Mouse (Mus musculus) heart, postnatal 4 days (tissue): ENCODE measurements around the gene Fgg. TPM values are rescaled to one million over a fixed set of nuclear protein-coding genes. Genes with fewer than 3 reads are reported as not detected.

Experiments used
- DNase-seq: peaks from one replicate; pipeline ENCODE4 v3.0.0; 2021
- total RNA-seq, 2 experiments: library from RNA; stranded (reverse); gene quantifications; 2 replicates each; pipeline ENCODE4 v1.2.3; 2021

The Fgg gene
- total RNA-seq = under 1 TPM; 0.16 to 0.36 TPM

- no peak for DNase-seq
Observed at GRCm38 (mm10) chr3:83007557-83007956, at the start of gene Fgg. Gene Fgg, plus strand, starts transcription at chr3:83007724.

GRCm38 (mm10) chr3:82971046-82971445 is 36.5 kb upstream of the Fgg start:
- DNase-seq = no peak

GRCm38 (mm10) chr3:82980818-82981217 is 26.7 kb upstream of the Fgg start:
- DNase-seq = peak; percentile 54

DNA sequence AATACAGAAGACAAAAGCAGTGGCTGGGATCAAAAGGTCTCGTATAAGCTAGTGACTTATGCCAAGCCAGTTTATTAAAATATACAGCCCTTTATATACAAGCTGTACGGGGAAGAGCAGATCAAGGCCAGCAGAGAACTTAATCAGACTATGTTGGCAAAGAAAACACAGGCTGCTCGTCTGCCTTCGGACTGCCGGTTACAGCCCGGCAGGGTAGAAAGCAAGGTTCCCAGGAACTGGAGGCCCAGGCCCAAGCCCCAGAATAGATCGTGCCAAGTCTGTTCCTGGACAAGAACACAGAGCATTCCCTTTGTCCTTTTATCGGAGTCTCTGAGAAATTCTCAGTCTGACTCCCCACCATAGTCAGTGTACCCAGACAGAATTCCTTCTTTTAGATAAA is 25.7 kb upstream of the Fgg start:
- DNase-seq = no peak

DNA sequence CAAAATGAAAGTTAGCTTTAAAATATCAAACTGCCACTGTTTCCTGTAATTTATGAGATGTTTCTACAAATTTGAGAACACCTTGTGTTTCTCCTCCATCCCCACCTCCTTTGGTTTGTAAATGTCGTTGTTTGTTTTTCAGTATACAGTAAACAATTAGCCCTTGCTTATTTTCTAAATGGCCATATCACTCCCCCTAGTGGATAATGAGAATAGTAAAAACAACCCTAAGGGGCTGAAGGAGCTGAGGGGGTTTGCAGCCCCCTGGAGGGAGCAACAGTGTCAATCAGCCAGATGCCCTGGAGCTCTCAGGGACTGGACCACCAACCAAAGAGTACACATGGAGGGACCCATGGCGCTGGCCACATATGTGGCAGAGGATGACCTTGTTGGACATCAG is 22.7 kb upstream of the Fgg start:
- no peak for DNase-seq

- DNase-seq = no peak
Observed at GRCm38 (mm10) chr3:82991963-82992362, 15.6 kb upstream of the Fgg start.

DNA sequence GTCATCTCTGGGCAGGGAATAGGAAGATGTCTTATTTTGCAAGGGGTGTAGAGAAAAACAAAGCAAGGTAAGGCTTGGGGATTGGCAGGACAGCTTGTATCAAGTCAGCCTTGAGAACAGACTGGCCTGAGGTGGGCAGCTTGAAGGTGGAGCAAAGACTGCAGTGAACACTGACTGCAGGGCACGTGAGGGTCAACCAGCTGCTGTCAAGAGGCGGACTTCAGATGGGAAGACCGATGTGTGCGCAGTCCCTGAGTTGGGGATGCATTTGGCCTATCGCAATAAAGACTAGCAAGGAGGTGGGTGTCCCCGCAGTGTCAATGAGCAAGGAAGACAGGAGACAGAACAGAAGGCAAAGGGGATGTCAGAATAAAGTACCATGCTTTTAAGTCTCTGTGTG is 14.6 kb upstream of the Fgg start:
- no peak for DNase-seq

GRCm38 (mm10) chr3:82995368-82995767 is 12.2 kb upstream of the Fgg start:
- peak; percentile 83 for DNase-seq

GRCm38 (mm10) chr3:82996656-82997055 is 10.9 kb upstream of the Fgg start:
- no peak for DNase-seq

DNA sequence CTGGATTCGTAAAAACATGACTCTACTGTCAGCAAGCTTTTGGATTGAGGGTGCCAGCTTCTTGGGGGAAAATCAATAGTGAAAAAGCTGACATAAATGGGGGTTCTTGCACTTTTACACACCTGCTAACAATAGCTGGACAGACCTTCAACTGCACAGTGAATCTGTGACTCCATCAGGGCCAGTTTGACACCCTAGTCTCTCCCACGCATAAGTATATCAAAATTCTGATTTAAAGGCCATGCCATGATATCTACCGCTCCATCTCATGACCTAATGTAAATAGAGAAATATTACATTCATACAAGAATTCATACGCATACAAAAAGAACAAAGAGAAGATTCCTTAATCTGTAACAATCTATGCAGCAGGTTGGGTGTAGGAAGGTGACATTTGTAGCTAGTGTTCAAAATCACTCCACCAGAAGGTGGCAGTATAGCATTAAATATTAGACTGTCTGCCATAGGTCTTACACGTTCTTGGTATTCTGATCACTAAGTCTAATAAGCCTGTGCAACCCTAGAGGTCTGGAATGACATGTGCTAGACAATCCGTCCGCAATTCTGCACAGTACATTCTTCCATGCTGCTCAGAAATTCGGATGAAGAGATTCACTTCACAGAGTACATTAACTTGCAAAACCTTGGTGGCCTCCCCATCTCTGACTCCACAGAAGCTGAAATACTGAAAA is 8.6 kb upstream of the Fgg start:
- DNase-seq = peak; percentile 42

- DNase-seq = no peak
Observed at GRCm38 (mm10) chr3:82999995-83000394, 7.5 kb upstream of the Fgg start.

DNA sequence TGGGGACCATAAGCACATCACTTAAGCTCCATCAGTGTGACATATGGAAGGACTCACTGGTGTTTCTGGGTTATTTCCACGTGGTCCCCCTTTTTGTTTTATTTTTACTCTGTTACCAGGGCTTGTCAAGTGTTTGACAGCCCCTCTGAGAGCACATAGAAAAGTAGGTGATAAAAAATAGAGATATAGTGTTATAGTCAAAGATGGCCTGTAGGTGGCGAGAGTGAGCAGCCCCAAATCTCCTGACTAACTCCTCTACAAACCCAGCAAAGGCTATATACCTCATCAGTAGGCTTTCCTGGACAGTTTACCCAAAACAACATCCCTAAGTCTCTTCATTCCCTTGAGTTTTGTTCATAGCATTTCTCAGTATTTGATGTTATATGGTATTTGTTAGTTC is 5.3 kb upstream of the Fgg start:
- peak; percentile 34 for DNase-seq

GRCm38 (mm10) chr3:83003068-83003467 is 4.5 kb upstream of the Fgg start:
- DNase-seq = no peak

- DNase-seq = no peak
Observed at GRCm38 (mm10) chr3:83004801-83005200, 2.7 kb upstream of the Fgg start.

DNA sequence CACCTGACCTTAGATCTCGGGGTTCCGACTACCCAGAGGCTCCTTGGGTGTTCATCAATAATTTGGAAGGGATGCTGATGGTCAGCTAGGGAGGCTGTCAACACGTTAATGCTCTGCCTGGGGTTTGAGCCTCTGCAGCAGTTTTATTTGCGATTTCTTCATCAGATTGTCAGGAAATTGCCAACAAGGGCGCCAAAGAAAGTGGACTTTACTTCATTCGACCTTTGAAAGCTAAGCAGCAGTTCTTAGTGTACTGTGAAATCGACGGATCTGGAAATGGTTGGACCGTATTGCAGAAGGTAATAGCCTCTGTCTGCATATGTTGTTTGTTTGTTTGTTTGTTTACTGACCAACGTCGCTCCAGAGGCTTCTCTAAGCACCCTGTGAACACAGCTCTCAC is 2.8 kb downstream of the Fgg start:
- no peak for DNase-seq

DNA sequence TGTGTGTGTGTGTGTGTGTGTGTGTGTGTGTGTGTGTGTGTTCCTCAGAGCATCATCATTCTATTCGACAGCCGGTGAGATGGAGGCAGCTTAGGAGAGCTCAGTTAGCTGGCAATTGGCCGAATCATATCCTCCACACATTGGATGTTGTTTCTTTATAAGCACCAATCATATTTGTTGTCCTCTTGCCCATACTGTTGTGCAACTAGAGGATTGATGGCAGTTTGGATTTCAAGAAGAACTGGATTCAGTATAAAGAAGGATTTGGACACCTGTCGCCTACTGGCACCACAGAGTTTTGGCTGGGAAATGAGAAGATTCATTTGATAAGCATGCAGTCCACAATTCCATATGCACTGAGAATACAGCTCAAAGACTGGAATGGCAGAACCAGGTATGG is 3.6 kb downstream of the Fgg start:
- no peak for DNase-seq

DNA sequence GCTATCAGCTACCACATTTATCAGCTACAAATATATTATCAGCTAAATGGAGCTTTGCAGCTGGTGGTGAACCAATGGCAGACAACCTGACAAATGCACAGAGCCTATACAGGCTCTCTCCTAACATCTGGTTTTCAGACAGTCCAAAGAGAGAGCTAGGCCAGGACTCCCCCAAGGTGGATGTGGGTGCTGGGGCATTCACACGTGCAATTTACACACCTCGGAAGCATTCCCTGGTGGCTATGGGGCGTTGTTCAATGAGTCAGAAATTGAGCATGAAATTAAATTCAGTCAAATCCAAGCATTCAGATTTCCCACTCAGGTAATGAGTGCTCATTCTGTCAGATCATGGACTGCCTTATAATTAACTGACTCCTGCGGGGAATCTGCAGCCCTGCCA is 4.0 kb downstream of the Fgg start:
- no peak for DNase-seq

DNA sequence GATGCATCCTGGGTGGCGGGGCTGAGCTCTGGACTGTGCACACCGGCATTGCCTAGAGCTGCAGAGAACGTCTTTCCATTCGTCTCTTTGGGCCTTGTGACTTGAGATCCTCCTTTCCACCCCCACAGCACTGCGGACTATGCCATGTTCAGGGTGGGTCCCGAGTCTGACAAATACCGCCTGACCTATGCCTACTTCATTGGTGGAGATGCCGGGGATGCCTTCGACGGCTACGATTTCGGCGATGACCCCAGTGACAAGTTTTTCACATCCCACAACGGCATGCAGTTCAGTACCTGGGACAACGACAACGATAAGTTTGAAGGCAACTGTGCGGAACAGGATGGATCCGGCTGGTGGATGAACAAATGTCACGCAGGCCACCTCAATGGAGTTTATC is 5.1 kb downstream of the Fgg start:
- DNase-seq = no peak

DNA sequence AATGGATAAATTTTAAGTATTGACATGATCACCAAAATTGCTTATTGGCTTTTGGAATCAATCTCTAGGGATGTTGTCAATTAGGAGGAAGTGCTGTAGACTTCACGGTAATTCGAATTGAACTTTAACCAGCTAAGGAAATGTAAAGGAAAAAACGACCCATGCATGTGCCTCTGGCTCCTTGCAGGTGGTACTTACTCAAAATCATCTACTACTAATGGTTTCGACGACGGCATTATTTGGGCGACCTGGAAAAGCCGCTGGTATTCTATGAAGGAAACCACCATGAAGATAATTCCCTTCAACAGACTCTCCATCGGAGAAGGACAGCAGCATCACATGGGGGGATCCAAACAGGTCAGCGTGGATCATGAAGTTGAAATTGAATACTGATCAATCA is 6.4 kb downstream of the Fgg start:
- DNase-seq = no peak

GRCm38 (mm10) chr3:83016236-83016635 is 8.7 kb downstream of the Fgg start:
- no peak for DNase-seq

- DNase-seq = no peak
Observed at GRCm38 (mm10) chr3:83020387-83020786, 12.9 kb downstream of the Fgg start.

GRCm38 (mm10) chr3:83021176-83021575 is 13.7 kb downstream of the Fgg start:
- DNase-seq = no peak

GRCm38 (mm10) chr3:83025036-83025435 is 17.5 kb downstream of the Fgg start:
- no peak for DNase-seq

- DNase-seq = no peak
Observed at GRCm38 (mm10) chr3:83025475-83026301, 18.2 kb downstream of the Fgg start, which contains the start of gene Fga. Gene Fga, plus strand, starts transcription at chr3:83026076.
